Comparison of ENCODE assay signal across 15 mouse cellular contexts in the genomic region with DNA sequence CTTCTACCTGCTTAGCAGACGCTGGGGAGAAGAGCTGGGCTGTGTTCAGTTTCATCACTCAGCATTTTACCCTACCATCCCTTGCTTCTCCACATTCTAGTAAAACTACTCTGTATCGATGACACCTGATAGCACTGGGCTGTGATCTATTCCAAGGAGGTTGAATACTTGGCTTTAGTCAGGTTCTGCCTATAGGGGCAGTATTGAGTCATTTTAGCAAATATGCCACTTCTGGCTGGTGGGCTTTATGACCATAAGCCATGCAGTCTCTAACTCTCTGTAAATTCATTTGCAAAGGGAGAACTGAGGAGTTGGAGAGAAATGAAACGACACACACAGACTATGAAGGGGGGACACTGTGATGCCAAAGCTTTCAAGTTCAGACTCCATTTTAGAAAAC. TPM values are rescaled to one million over a fixed set of nuclear protein-coding genes. Genes with fewer than 3 reads are reported as not detected.
A peak's percentile ranks its signal among the peaks of the same experiment; 100 is the strongest.
DNase-seq lines count a peak whose midpoint lies in the region; ATAC-seq and TF ChIP-seq lines count a peak whose summit lies in the region.
"Had no signal": no experiment of that assay in that cellular context is flagged by ENCODE, and none has a peak within 500 bp of the region (broad histone marks: within the 10 kb centered on the region; RNA-seq: fewer than 3 reads in every experiment).

No protein-coding gene starts in this region.

- ATAC-seq in liver, postnatal 0 days: no peak
- no peak for ATAC-seq in liver, embryonic 11.5 days (replicated peaks; ENCODE audit: low FRiP score)
- ATAC-seq in megakaryocyte-erythroid progenitor cell, adult 5-6 weeks (replicated peaks; ENCODE audit: low FRiP score, low TSS enrichment, poor library complexity, severe bottlenecking): 0 out of 2 replicates have a peak, but pooled peaks have one; percentile 55
- ATAC-seq in erythroid progenitor cell, adult 5-6 weeks (replicated peaks; ENCODE audit: low FRiP score, poor library complexity, severe bottlenecking): no peak

- no peak for TF ChIP-seq EP300 in liver, postnatal 0 days (IDR thresholded peaks at IDR 0.05; ENCODE audit: low read depth)

- DNase-seq in cerebellum, postnatal 10 days: peak; percentile 16 to 55
- DNase-seq in cerebellum, postnatal 25 days: no peak
- DNase-seq in liver, postnatal 0 days: no peak
- DNase-seq in liver, embryonic 11.5 days (ENCODE audit: low spot score): no peak
- DNase-seq in R1 (ENCODE audit: low read depth, low spot score): peak; percentile 46
- DNase-seq in layer of hippocampus, postnatal 14 days (ENCODE audit: low spot score in 2 of 2): no peak
- DNase-seq: adrenal gland, adult 2 months; cerebellum, adult 8-10 months; kidney, adult 11 months had no signal

- H3K4me2 ChIP-seq in liver, postnatal 0 days (ENCODE audit: low read depth, low read length): no peak overlapping the region
- no peak overlapping the region for H3K4me2 ChIP-seq in liver, embryonic 11.5 days
- H3K4me2 ChIP-seq: lung, embryonic 15.5 days; neural tube, embryonic 13.5 days had no signal

- H3K27me3 ChIP-seq in liver, postnatal 0 days (ENCODE audit: insufficient read depth, low read length): no peaks in the 10 kb centered on the region
- no peaks in the 10 kb centered on the region for H3K27me3 ChIP-seq in liver, embryonic 11.5 days (replicated peaks; ENCODE audit: control insufficient read depth, insufficient read depth, low read length)
- H3K27me3 ChIP-seq: lung, embryonic 15.5 days; neural tube, embryonic 13.5 days had no signal

- no peaks in the 10 kb centered on the region for H3K4me1 ChIP-seq in liver, postnatal 0 days (ENCODE audit: insufficient read depth)
- H3K4me1 ChIP-seq in liver, embryonic 11.5 days (replicated peaks; ENCODE audit: control insufficient read depth, insufficient read depth, low read length): no peaks in the 10 kb centered on the region
- H3K4me1 ChIP-seq: heart, embryonic 10.5 days; lung, embryonic 15.5 days; neural tube, embryonic 13.5 days had no signal

- no peak overlapping the region for H3K27ac ChIP-seq in liver, postnatal 0 days (ENCODE audit: low read depth)
- H3K27ac ChIP-seq in liver, embryonic 11.5 days (ENCODE audit: low read depth, low read length): no peak overlapping the region
- H3K27ac ChIP-seq: heart, embryonic 10.5 days; lung, embryonic 15.5 days; neural tube, embryonic 13.5 days had no signal

- no peak overlapping the region for H3K4me3 ChIP-seq in liver, postnatal 0 days (ENCODE audit: low read depth, low read length)
- no peak overlapping the region for H3K4me3 ChIP-seq in liver, embryonic 11.5 days (ENCODE audit: low read depth, low read length)
- H3K4me3 ChIP-seq: heart, embryonic 10.5 days; lung, embryonic 15.5 days; neural tube, embryonic 13.5 days had no signal

- TF ChIP-seq CTCF in liver, postnatal 0 days (IDR thresholded peaks at IDR 0.05; ENCODE audit: low read depth): peak; percentile 42

- 54% methylated on average over 3 of the region's 3 CpGs for WGBS in liver, postnatal 0 days (ENCODE audit: insufficient replicate concordance)
- 42% methylated on average over 3 of the region's 3 CpGs for WGBS in liver, embryonic 11.5 days

- H3K9ac ChIP-seq in liver, postnatal 0 days (replicated peaks): no peak overlapping the region
- no peak overlapping the region for H3K9ac ChIP-seq in liver, embryonic 11.5 days (ENCODE audit: low read depth, low read length)
- H3K9ac ChIP-seq: lung, embryonic 15.5 days; neural tube, embryonic 13.5 days had no signal

- H3K9me3 ChIP-seq in liver, postnatal 0 days (ENCODE audit: low read length): no peaks in the 10 kb centered on the region
- H3K9me3 ChIP-seq in liver, embryonic 11.5 days (ENCODE audit: control insufficient read depth, low read length): no peaks in the 10 kb centered on the region
- H3K9me3 ChIP-seq: heart, embryonic 10.5 days; lung, embryonic 15.5 days; neural tube, embryonic 13.5 days had no signal

- no peaks in the 10 kb centered on the region for H3K36me3 ChIP-seq in liver, postnatal 0 days (replicated peaks; ENCODE audit: insufficient read depth, low read length)
- H3K36me3 ChIP-seq in liver, embryonic 11.5 days (ENCODE audit: control insufficient read depth, insufficient read depth, low read length): no peaks in the 10 kb centered on the region
- H3K36me3 ChIP-seq: heart, embryonic 10.5 days; lung, embryonic 15.5 days; neural tube, embryonic 13.5 days had no signal

RNA-seq across cellular contexts. Expression of a gene that starts 55.6 kb away (rescaled TPM):
- polyA plus RNA-seq in liver, postnatal 0 days (2015; fragmentation: Nextera tagmentation; extraction: Ambion mirVana): not detected in 2 replicates
- not detected in 2 replicates for polyA plus RNA-seq in liver, embryonic 11.5 days (2014; fragmentation: Nextera tagmentation; extraction: Ambion mirVana)
- total RNA-seq in megakaryocyte-erythroid progenitor cell, adult 5-6 weeks (2014; fragmentation: Nextera tagmentation): not detected in 2 replicates
- total RNA-seq in megakaryocyte-erythroid progenitor cell, adult 5-6 weeks (2017): not detected in 2 replicates
- not detected in 2 replicates for total RNA-seq in erythroid progenitor cell, adult 5-6 weeks (2015; ENCODE audit: low replicate concordance)
- total RNA-seq in erythroid progenitor cell, adult 5-6 weeks (2017; ENCODE audit: low replicate concordance): not detected in 2 replicates
- not detected for total RNA-seq in layer of hippocampus, postnatal 14 days (2021)
- total RNA-seq: adrenal gland, adult 2 months had no signal
- polyA plus RNA-seq: adrenal gland, adult 2 months; forebrain, embryonic 11.5 days; heart, embryonic 10.5 days; lung, embryonic 15.5 days; neural tube, embryonic 13.5 days had no signal

Comparison
In these comparisons a context has a peak if more than half of its experiments do, and no peak if none do; other contexts are left out.
1. DNase-seq: peak in cerebellum, postnatal 10 days (2 of 2) and R1 (single experiment); none in cerebellum, postnatal 25 days (0 of 2), liver, postnatal 0 days (single experiment), liver, embryonic 11.5 days (single experiment) and layer of hippocampus, postnatal 14 days (0 of 2).